Mouse (Mus musculus): Measurements from ENCODE around the gene BC034090.

The BC034090 gene

GRCm38 (mm10) chr1:155216844-155217243 lies 27.4 kb downstream of the BC034090 start:
- in situ Hi-C loops (cut with MboI): loop anchor here (5.0 kb wide), 1 partner anchor 190 kb away; no protein-coding TSS in a partner anchor

GRCm38 (mm10) chr1:155216313-155216712 lies 27.9 kb downstream of the BC034090 start:
- in situ Hi-C loops (cut with MboI): loop anchor here (5.0 kb wide), 1 partner anchor 189 kb away; no protein-coding TSS in a partner anchor

DNA sequence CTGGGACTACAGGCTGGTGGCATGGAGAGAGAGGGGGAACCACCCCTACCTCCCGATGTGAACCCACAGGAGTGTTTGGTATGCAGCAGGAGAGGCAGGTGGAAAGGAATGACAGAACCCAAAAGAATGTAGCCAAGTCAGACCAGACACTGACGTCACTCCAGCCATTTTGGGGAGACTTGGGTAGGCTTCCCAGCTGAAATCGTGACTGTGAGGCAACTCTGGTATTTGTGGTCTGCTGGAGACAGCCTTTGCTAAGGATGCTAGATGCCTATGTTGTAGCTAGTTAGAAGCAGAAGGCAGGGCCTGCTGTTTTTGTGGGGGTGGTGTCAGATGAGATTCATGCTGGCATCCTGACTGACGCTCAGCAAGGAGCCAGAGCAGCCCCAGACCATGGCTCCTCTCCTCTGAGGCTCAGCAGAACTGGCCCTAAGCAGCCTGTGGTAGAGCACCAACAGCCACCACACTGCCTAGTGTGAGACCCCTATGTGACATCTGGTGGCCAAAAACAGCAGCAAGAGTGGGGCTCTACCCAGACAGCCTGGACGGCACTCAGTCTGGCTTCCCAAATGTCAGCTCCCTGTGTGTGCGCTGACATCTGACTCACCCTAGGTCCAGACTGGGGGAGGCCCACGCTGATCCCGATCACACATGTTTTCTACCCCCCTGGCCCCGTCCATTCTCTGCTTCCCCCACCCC lies 29.0 kb downstream of the BC034090 start:
- in situ Hi-C loops (cut with MboI): loop anchor here (5.0 kb wide), 1 partner anchor 188 kb away; no protein-coding TSS in a partner anchor

GRCm38 (mm10) chr1:155213912-155214311 lies 30.3 kb downstream of the BC034090 start:
- in situ Hi-C loops (cut with MboI): no loop called here

GRCm38 (mm10) chr1:155212936-155213774 lies 31.1 kb downstream of the BC034090 start:
- in situ Hi-C loops (cut with MboI): no loop called here

GRCm38 (mm10) chr1:155212493-155212892 lies 31.8 kb downstream of the BC034090 start:
- in situ Hi-C loops (cut with MboI): no loop called here

DNA sequence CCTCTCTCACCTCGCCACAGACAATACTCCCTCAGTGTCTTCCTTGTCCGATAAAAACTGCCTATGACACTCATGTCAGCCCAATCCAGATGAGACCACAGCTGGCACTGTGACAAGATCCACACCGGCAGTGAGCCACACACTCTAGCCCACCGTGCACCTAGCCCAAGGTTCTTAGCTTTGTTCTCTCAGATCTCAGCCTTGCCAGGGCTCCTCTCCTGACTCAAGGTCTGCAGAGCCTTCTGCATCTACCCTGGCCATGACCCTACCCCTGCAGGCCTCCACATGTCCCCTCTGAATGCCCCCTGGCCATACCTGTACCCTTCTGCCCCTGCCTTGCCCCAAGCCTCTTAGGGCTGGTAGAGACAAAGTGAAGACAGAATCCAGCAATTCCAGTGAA lies 32.2 kb downstream of the BC034090 start:
- in situ Hi-C loops (cut with MboI): no loop called here

DNA sequence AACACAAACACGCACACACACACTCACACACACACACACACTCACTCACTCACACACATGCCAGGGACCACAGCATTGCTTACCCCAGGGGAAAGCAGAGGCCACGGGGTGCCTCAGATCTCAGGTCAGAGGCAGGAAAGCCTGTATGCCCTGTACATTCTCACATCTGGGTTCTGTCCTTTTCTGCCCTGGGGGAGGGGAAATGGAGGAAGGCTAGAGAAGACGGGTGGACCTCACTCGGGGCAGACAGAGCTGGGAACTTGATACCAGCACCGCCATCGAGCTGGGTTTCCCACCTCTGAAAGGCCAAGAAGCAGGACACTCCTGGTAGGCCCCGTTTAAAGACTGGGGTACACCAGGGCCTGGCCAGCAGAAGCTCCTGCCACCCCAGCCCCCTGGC lies 33.2 kb downstream of the BC034090 start:
- in situ Hi-C loops (cut with MboI): no loop called here

DNA sequence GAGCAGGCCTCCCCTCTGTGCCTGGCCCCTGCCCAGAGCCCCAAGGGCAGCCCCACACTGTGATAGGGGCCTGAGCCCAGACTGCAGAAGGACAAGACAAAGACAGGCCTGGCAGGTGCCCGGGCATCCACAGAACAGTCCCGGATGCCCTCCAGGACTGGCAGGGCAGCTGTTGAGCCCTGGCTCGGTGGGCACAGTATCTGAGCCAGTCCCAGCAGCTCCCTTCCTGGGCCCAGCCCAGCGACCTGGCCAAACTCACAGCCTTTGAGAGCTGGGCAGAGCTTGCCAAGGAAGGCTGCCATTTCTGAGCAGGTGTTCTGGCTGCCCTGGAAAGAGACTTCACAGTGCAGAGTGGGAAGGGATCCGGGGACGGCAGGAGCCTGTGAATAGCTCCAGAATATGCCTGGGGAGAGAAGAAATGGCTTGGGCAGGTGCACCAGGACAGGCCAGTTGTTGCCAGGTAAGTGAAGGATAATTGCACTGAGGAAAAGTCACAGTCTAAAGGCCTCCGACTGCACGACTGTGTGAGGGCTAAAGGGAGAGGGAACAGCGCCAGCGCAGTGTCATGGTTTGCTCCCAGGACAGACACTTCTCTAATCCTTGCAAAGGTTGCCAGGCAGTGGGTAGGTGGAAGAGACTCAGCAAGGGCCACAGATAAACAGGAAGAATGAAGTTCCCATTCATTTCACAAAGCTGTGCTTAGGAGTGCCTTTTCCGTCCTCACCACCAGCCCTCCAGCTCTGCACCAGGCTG lies 34.1 kb downstream of the BC034090 start:
- in situ Hi-C loops (cut with MboI): no loop called here

- in situ Hi-C loops (cut with MboI): no loop called here
These were observed 36.4 kb downstream of the BC034090 start for GRCm38 (mm10) chr1:155207859-155208258.

GRCm38 (mm10) chr1:155205822-155206660 lies 38.2 kb downstream of the BC034090 start:
- in situ Hi-C loops (cut with MboI): no loop called here

DNA sequence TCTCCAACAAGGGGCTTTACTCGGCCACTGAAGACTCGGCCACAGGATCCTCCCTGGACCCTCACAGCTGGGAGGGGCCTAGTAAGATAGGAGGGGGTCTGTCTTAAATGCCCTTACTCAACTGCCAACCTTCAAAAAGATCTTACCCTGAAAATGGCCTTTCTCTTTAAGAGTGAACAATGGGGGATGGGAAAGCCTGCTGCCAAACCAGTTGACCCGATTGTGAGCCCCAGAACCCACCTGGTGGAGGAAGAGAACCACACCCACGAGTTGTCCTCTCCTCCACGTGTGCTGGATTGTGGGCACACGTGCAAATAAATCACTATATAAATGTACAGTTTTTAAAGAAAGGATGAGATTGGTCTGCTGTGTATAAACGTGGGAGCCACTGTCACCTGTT lies 38.9 kb downstream of the BC034090 start:
- in situ Hi-C loops (cut with MboI): no loop called here

GRCm38 (mm10) chr1:155204560-155205162 lies 39.6 kb downstream of the BC034090 start:
- in situ Hi-C loops (cut with MboI): no loop called here

- in situ Hi-C loops (cut with MboI): no loop called here
These were observed 40.3 kb downstream of the BC034090 start for GRCm38 (mm10) chr1:155203954-155204353.

DNA sequence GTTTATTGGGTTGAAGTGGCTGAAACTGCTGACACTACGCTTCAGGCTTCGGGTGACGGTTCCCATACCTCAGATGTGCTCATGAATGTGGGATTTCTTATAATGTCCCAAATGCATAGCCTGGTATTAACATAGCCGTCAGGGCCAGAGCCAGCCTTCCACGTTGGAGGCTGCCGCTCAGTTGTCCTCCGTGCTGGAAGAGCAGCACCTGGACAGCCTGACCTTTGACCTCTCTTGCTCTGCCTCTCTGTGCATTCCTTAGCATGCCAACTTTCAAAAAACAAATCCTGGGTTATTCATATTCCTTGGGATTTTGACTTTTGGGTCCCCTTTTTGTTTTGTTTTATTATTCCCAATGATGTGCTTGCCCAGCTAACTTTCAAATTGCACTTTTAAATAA lies 41.1 kb downstream of the BC034090 start:
- in situ Hi-C loops (cut with MboI): no loop called here

DNA sequence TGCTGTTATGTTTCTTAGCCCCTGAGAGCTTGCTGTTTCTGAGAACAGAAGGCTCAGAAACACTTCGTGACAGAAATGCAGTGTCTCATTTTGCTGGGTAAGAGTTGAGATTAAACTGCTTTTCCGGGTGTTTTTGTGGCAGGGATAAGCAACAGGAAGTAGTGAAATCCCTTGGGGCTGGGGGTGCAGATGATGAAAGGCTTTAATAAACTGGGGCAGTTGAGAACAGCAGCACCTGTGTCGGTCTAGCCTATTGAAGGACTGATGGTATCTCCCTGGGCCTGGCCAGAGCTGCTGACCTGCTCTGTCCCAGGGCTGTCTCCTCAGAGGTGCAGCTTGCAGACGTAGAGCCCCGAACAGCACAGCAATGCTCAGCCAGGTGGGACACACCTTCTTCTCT lies 41.8 kb downstream of the BC034090 start:
- in situ Hi-C loops (cut with MboI): no loop called here

DNA sequence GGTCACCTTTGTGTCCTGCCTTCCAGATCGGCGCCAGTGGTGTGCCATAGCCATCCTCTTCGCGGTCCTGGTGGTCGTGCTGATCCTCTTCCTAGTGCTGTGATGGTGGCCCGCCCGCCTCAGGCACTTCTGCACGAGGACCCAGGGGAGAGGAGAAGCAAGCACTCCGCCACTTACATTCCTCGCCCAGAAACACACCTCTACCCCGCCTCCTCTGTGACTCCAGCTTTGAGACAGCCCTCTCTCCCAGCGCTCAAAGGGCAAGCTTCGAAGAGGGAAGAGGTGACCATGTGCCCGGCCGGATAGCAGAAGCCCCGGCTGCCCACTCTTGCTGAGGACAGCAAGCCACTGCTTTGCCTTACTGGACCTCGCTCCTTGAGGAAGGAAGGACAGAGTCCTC lies 42.3 kb downstream of the BC034090 start:
- in situ Hi-C loops (cut with MboI): no loop called here

DNA sequence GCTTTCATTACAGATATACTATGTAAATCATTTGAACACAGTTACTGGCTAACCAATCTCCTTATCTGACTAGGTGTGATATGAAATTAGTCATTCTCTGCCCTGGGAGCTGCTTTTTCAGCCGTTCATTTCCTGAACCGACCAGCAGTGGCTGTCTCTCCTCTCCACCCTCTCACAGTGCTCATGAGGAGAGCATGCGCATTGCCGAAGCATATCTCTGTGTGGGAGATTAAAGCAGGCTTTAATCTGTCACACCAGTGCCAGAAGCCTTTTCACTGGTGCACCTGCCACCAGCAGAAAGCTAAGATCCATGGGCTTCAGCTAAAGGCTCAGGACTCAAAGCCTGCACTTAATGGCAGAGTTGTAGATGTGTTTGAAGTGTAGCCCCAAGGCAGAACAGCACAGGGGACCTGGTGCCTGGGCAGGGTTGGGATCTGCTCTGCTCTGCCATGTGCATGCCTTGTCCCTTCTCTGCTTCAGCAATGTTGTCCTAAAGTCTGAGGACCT lies 42.8 kb downstream of the BC034090 start:
- in situ Hi-C loops (cut with MboI): no loop called here

- in situ Hi-C loops (cut with MboI): no loop called here
These were observed 43.3 kb downstream of the BC034090 start for GRCm38 (mm10) chr1:155200967-155201366.

DNA sequence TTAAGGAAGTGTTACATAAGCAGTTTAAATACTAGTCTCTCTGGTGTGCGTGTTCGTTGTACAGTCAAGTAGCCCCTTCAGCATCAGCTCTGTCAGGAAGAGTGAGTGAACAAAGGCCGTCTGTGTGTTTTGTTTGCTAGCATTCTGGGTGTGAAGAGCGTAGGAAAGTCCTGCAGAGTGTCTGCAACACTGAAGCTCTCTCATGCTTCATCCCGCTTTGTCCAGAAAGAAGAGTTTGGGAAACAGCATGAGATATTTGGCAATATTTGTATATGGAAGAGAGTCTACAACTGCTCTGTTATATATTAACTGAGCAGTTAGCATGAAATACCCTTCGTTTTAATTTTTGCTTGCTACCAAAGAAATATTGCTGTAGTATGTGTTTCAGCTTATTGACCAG lies 44.7 kb downstream of the BC034090 start:
- in situ Hi-C loops (cut with MboI): no loop called here

GRCm38 (mm10) chr1:155196691-155197090 lies 47.6 kb downstream of the BC034090 start:
- in situ Hi-C loops (cut with MboI): no loop called here

Data from mature B cell (primary cell).